Mouse (Mus musculus): ENCODE measurements around the gene Col28a1.

DNA sequence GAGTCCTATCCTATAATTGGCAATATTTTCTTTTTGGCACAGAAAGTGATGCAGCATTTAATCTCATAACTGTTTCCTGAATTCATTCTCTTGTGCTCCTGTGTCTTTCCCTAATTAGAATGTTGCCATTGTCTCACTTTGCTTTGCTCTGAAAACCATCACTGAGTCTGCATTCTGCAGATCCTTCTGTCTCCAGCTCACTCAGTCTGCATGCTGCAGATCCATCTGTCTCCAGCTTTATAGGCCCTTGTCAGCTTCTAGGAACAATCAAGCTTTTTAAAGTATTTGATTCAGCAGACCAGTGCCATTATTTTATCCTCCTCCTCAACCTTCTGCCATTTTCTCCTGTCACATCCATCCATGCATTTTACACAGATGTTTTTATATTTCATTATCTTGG, 35.3 kb downstream of the Col28a1 start:
- TF ChIP-seq CTCF (IDR thresholded peaks at IDR 0.05; ENCODE audit: low read depth, low read length), result no peak
- TF ChIP-seq POLR2A (IDR thresholded peaks at IDR 0.05; ENCODE audit: borderline replicate concordance, low read depth, low read length), result no peak

All from bone marrow macrophage, adult 2 months (primary cell).